Mouse (Mus musculus): ENCODE results near the gene Hmcn1. TPM values are rescaled to one million over a fixed set of nuclear protein-coding genes. Genes with fewer than 3 reads are reported as not detected.

The Hmcn1 gene
- total RNA-seq, 2 experiments from 2014 or later, result 2.9 to 3.8 TPM

- no peak for DNase-seq (ENCODE audit: extremely low spot score in 1 of 2, low spot score in 1 of 2)
Measured at GRCm38 (mm10) chr1:150890017-150890416, 103.2 kb downstream of the Hmcn1 start.

- DNase-seq (ENCODE audit: extremely low spot score in 1 of 2, low spot score in 1 of 2), result no peak
Measured at GRCm38 (mm10) chr1:150886267-150886666, 107.0 kb downstream of the Hmcn1 start.

- DNase-seq (ENCODE audit: extremely low spot score in 1 of 2, low spot score in 1 of 2), result no peak
Measured at GRCm38 (mm10) chr1:150878421-150878820, 114.8 kb downstream of the Hmcn1 start.

- DNase-seq (ENCODE audit: extremely low spot score in 1 of 2, low spot score in 1 of 2), result no peak
Measured at GRCm38 (mm10) chr1:150877920-150878319, 115.3 kb downstream of the Hmcn1 start.

- DNase-seq (ENCODE audit: extremely low spot score in 1 of 2, low spot score in 1 of 2), result no peak
Measured at GRCm38 (mm10) chr1:150874025-150874424, 119.2 kb downstream of the Hmcn1 start.

GRCm38 (mm10) chr1:150873231-150873630, 120.0 kb downstream of the Hmcn1 start:
- DNase-seq (ENCODE audit: extremely low spot score in 1 of 2, low spot score in 1 of 2), result no peak

GRCm38 (mm10) chr1:150872105-150872504, 121.1 kb downstream of the Hmcn1 start:
- no peak for DNase-seq (ENCODE audit: extremely low spot score in 1 of 2, low spot score in 1 of 2)

- no peak for DNase-seq (ENCODE audit: extremely low spot score in 1 of 2, low spot score in 1 of 2)
Measured at GRCm38 (mm10) chr1:150869189-150869588, 124.0 kb downstream of the Hmcn1 start.

GRCm38 (mm10) chr1:150866615-150867014, 126.6 kb downstream of the Hmcn1 start:
- DNase-seq (ENCODE audit: extremely low spot score in 1 of 2, low spot score in 1 of 2), result no peak

GRCm38 (mm10) chr1:150857779-150858178, 135.5 kb downstream of the Hmcn1 start:
- DNase-seq (ENCODE audit: extremely low spot score in 1 of 2, low spot score in 1 of 2), result no peak

- no peak for DNase-seq (ENCODE audit: extremely low spot score in 1 of 2, low spot score in 1 of 2)
Measured at GRCm38 (mm10) chr1:150833448-150833847, 159.8 kb downstream of the Hmcn1 start.

GRCm38 (mm10) chr1:150829851-150830250, 163.4 kb downstream of the Hmcn1 start:
- DNase-seq (ENCODE audit: extremely low spot score in 1 of 2, low spot score in 1 of 2), result no peak

GRCm38 (mm10) chr1:150827169-150827568, 166.1 kb downstream of the Hmcn1 start:
- no peak for DNase-seq (ENCODE audit: extremely low spot score in 1 of 2, low spot score in 1 of 2)

- no peak for DNase-seq (ENCODE audit: extremely low spot score in 1 of 2, low spot score in 1 of 2)
Measured at GRCm38 (mm10) chr1:150824334-150825005, 168.8 kb downstream of the Hmcn1 start.

GRCm38 (mm10) chr1:150816035-150816807, 177.0 kb downstream of the Hmcn1 start:
- no peak for DNase-seq (ENCODE audit: extremely low spot score in 1 of 2, low spot score in 1 of 2)

GRCm38 (mm10) chr1:150814917-150815316, 178.3 kb downstream of the Hmcn1 start:
- DNase-seq (ENCODE audit: extremely low spot score in 1 of 2, low spot score in 1 of 2), result no peak

GRCm38 (mm10) chr1:150813381-150813780, 179.9 kb downstream of the Hmcn1 start:
- DNase-seq (ENCODE audit: extremely low spot score in 1 of 2, low spot score in 1 of 2), result no peak

GRCm38 (mm10) chr1:150806864-150807263, 186.4 kb downstream of the Hmcn1 start:
- DNase-seq (ENCODE audit: extremely low spot score in 1 of 2, low spot score in 1 of 2), result no peak

- no peak for DNase-seq (ENCODE audit: extremely low spot score in 1 of 2, low spot score in 1 of 2)
Measured at GRCm38 (mm10) chr1:150805466-150805865, 187.8 kb downstream of the Hmcn1 start.

GRCm38 (mm10) chr1:150804235-150805099, 188.8 kb downstream of the Hmcn1 start:
- DNase-seq (ENCODE audit: extremely low spot score in 1 of 2, low spot score in 1 of 2), result no peak

- no peak for DNase-seq (ENCODE audit: extremely low spot score in 1 of 2, low spot score in 1 of 2)
Measured at GRCm38 (mm10) chr1:150802642-150803041, 190.6 kb downstream of the Hmcn1 start.
